Mouse (Mus musculus) brain, embryonic 14.5 days (tissue): ENCODE data around the gene Ccnd1.

ENCODE experiments used
- CTCF ChIP-seq: fragments of 200-500 bp; IDR thresholded peaks from 2 replicates; pipeline ENCODE4 v1.5.1; 2012; ENCODE audit warnings: inconsistent platforms, mild to moderate bottlenecking, moderate library complexity, borderline replicate concordance; ENCODE audit not compliant: insufficient read depth, insufficient read length; ENCODE audit errors: extremely low read depth
- POLR2A ChIP-seq: fragments of 200-500 bp; IDR thresholded peaks from 2 replicates; pipeline ENCODE4 v1.6.1; 2012; ENCODE audit warnings: mild to moderate bottlenecking, inconsistent platforms, borderline replicate concordance; ENCODE audit not compliant: poor library complexity, insufficient read depth, insufficient read length, severe bottlenecking; ENCODE audit errors: extremely low read depth

DNA sequence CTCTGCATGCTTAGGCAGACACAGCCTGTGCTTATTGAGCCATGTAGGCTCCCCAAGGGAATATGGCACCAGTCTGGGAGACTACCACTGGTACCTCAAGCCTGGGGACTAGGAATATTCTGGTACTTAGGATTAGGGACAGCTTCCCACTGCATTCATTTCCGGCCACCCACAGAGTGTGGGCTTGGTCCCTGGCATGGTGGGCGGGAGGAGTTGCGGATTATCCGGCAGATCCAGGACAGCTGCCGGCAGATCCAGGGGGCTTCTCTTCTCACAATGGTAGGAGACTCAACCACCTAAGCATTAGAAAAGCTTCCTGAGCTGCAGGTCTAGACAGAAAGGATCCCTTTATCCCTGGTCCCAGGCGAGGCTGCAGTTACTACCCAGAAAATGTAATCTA, 41.2 kb downstream of the Ccnd1 start:
- no peak for TF ChIP-seq CTCF
- no peak for TF ChIP-seq POLR2A
